Mouse (Mus musculus) A20 (cell line): Measurements from ENCODE around the gene Anapc15-ps.
"Not testable (repeated sequence)": the region's sequence is repeated elsewhere in the genome, so short reads cannot be mapped to it uniquely, and the experiment has no call there.

ENCODE experiments used
- DNase-seq: peaks from one replicate; pipeline ENCODE4 v3.0.0-alpha.2; 2011; ENCODE audit warnings: low read depth, low spot score

Gene Anapc15-ps

DNA sequence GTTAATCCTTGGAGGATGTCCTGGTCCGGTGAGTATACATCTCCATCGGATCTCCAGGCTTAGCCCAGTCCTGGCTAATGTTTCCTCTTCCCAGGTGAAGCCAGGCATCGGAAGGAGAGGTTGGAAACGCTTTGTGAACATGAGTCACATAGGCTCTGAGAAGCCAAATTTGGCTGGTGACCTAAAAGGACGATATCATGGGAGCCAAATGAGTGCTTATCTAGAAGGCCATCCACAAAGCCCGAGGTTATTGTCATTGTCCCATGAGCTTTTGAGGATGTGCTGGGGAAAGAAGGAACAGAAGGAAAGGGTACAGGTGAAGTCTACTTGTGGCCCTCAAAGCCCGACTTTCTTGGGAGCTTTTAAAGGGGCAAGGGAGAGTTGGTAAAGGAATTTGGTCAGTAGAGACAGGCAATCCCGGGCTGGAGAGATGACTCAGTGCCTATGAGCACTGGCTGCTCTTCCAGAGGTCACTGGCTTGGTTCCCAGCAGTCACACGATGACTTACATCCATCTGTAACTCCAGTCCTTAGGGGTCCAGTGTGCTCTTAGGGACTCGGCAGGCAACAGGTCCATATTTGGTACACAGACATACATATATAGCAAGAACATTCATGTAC is 42.4 kb downstream of the Anapc15-ps start:
- no peak for DNase-seq

DNA sequence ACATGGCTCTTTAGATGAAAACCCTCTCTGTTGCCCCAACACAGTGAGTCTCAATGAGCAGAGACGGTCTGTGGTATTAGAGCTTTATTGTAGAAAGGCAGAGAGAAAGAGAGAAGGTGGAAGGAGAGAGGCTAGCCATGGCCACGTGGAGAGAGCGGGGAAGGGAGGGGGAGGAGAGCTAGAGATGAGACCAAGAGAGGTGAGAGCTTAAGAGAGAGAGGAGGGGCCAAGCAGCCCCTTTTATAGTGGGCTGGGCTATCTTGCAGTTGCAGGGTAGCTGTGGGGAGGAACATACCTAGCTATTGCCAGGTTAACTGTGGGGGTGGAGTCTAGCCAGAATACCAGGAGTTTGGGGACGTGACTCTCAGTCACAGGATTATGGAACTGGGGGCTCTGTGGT is 43.1 kb downstream of the Anapc15-ps start:
- DNase-seq, result not testable (repeated sequence)

DNA sequence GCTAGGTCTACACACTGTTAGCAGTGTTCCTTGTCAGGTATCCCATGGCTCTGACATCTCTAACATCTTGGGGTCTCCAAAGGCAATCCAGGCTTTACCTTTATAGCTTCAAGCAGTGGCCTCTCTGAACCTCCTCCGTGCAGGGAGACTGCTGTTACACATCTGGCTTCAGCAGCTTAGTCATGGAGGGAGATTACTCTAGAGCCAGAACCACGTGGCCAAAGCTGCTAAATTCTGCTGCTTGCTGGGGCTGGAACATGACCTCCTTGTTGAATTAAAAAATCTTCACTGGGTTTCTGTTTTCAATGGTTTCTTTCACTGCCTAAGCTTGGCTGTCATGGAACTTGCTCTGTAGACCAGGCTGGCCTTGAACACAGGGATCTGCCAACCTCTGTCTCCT is 44.9 kb downstream of the Anapc15-ps start:
- no peak for DNase-seq

DNA sequence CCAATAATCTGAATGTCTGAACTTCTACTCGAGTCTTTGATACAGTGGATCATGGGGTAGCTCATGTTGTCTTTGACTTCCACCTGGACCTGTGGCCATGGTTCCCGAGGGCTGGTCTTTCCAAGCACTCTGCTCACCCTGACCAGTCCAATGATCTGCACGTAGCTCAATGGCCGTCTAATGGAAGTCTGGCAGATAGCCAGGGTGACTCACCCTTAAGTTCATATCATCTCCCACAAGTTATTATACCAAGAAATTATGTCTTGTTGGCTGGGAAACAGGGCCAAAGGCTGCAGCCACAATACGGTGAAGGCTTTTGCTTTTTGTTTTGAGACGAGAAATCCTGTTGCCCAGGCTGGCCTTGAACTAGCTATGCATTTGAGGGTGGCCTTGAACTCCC is 45.9 kb downstream of the Anapc15-ps start:
- DNase-seq, result no peak

DNA sequence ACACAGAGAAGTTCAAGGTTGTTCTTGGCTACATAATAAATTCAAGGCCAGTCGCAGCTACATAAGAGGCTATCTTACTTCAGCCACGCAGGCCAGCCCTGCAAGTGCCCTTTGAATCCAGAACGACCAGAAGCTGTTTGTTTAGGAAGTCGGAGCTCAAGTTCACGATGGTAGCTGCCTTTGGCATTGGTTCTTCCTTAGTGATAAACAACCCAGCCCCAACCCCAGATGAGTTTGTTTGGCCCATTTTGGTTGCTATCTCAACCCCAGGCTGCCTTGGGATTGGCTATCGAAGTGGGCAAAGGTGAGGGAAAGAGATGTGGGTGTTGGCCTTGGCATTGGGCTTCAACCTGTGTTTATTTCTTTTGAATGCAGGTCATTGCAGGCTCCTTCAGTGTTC is 48.0 kb downstream of the Anapc15-ps start:
- DNase-seq, result no peak

DNA sequence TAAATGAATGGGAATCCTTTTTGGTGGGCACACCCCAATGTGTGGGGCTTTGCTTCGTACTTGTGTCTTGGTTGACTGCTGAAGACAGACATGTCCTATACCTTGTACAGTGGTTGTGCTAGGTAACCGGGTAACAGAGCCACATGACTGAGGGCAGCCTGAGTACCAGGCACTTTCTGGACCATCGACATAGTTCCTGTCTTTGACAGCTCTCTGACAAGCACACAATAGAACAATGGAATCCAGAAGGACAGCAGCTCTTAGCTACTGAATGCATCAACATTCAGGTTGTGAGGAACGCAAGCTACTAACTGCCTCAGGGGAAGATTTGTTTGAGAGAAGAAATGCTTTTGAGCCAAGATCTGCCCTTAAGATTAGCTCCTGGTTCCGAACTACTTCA is 49.2 kb downstream of the Anapc15-ps start:
- no peak for DNase-seq

DNA sequence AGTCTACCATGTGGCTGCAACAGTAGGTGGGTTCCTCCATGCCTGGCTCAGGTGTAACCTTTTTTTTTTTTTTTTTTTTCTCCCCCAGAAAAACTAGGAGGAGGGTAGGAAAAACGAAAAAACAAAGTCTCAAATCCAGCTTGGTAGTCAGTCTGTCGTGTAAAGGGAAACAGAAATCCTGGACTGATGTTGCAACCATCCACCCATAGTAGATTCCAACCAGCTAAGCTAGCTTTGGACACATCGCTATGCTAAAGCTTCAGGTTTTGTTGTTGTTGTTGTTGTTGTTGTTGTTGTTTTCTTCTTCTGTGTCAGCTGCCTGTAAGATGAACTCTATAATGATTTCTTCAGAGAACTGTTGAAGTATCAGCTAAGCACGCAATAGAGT is 49.7 kb downstream of the Anapc15-ps start:
- DNase-seq, result no peak
